Mouse (Mus musculus) embryonic fibroblast, embryonic 13.5 days (primary cell): ENCODE measurements at regions not wholly inside any gene's neighbourhood (a gene's known extent, or its start where the extent isn't known, plus 50 kb on each side); places are given as distances from the start of the nearest gene placed in this dataset.

Experiments used
- H3K27ac ChIP-seq: 2 replicates; pipeline ENCODE4 v1.5.1; 2012; ENCODE audit warnings: low read length, control low read depth, inconsistent platforms; ENCODE audit not compliant: insufficient read depth
- H3K4me1 ChIP-seq: 2 replicates; pipeline ENCODE4 v1.6.1; 2011; ENCODE audit warnings: low read length; ENCODE audit not compliant: control insufficient read depth, insufficient read depth
- H3K4me3 ChIP-seq: 2 replicates; pipeline ENCODE4 v1.5.1; 2011; ENCODE audit warnings: mild to moderate bottlenecking, control low read depth, low read length; ENCODE audit not compliant: insufficient read depth
- CTCF ChIP-seq: IDR thresholded peaks from 2 replicates; pipeline ENCODE4 v1.5.1; 2011; ENCODE audit warnings: mild to moderate bottlenecking, control low read depth, low read length, moderate library complexity, borderline replicate concordance; ENCODE audit not compliant: insufficient read depth
- POLR2A ChIP-seq: IDR thresholded peaks from 2 replicates; pipeline ENCODE4 v1.6.1; 2011; ENCODE audit warnings: low read depth, mild to moderate bottlenecking, control low read depth, low read length, moderate library complexity

DNA sequence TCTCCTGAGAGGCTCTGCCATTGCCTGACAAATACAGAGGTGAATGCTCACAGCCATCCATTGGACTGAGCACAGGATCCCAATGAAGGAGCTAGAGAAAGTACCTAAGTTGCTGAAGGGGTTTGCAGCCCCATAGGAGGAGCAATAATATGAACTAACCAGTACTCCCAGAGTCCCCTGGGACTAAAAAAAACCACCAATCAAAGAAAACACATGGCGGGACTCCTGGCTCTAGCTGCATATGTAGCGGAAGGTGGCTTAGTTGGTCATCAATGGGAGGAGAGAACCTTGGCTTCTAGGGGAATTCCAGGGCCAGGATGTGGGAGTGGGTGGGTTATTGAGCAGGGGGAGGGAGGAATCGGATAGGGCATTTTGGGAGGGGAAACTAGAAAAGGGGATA lies 207.8 kb downstream of the Otol1 start:
- H3K4me1 ChIP-seq, result no peaks in the 10 kb centered on the region
- H3K27ac ChIP-seq, result no peak overlapping the region
- no peak overlapping the region for H3K4me3 ChIP-seq
- no peak for TF ChIP-seq CTCF
- TF ChIP-seq POLR2A, result no peak

DNA sequence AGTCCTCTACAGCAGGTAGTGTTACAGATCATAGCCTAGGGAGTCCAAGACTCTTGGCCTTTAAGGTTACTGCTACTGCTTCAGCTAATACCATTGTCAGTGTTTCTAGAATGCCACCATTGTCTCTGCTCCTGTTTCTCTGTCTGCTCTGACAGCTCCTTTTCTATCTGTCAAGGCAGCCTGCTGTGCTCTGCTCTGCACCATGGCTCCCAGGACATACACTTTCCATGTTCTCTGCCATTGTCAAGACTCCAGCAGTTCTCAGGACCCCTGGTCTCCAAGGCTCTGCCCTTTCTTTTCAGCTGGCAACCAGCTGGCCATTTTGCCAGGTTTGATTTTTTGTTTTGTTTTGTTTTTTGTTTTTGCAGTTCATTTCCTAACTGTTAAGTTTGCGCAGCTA lies 208.7 kb downstream of the Otol1 start:
- TF ChIP-seq POLR2A, result no peak
- H3K4me1 ChIP-seq, result no peaks in the 10 kb centered on the region
- no peak overlapping the region for H3K4me3 ChIP-seq
- no peak overlapping the region for H3K27ac ChIP-seq

DNA sequence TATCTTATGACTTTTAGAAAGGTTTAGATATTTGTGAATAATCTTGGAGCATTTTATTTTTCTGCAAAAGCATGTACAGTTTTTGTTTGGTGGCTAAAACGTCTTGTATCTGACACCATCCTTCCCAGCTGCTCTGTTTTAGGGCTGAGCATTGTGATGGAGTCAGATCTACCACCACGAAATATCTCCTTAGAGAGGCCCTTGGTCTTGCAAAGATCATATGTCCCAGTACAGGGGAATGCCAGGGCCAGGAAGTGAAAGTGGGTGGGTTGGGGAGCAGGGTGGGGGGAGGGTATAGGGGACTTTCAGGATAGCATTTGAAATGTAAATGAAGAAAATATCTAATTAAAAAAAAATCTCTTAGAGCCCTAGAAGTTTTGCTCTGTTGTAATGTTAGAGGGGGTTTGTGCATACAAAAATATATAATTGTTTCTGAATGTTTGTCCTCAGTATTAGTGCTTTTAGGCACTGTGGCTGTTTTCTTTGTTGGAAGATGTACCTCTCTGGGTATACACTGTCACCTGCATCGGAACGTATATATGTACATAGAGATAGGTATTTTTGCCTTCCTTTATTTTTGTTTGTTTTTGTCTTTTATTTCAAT lies 211.4 kb downstream of the Otol1 start:
- Histone ChIP-seq H3K4me1 (no peaks in the 10 kb centered on the region), H3K27ac (no peak overlapping the region), H3K4me3 (no peak overlapping the region)
- TF ChIP-seq POLR2A, result no peak
- no peak for TF ChIP-seq CTCF

DNA sequence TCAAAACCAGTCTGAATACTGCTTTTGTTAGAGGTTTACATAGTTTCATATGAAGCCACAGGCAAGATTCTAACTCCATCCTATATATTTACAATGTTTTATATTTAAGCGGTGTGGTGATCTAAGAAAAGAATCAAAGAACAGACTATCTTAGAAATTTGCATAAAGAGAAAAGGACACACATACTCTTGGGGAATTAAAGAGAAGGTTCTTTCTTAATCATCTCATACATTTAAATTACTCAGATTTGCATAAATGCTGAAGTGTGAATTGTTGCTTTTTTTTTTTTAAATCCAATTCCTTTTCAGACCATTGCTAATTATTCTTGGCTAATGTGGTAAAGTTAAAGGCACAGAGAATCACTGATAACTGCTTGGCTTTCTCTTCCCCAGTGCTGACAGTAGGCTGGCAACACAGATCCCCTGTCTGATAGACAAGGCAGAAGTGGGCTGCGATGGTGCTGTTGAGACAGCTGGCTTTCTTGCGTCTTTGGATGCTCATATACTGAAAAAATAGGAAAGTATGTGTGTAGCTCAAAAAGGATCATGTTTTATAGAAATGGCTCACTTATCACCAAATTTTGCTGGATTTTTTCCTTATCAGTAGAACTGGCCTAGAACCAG lies 216.1 kb downstream of the Otol1 start:
- no peak for TF ChIP-seq CTCF
- no peak for TF ChIP-seq POLR2A
- Histone ChIP-seq H3K4me3 (no peak overlapping the region), H3K27ac (no peak overlapping the region), H3K4me1 (no peaks in the 10 kb centered on the region)

DNA sequence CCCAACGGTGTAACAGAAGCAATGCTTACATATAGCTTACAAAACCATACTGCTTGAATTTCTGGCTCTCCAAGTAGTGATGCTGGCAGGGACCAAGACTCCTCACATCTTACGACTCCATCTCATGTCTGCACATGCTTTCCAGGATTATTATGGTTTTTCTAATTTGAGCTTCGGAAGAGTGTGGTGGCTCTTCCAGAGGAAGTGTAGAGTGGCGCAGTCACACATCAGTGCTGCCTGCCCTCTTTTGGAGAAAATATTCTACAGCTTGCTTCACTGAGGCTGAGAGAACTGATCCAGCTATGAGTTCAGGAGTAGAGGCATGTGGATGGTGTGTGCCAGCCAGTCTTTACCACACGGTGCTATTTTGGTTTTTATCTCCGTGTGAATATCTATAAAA lies 217.4 kb downstream of the Otol1 start:
- TF ChIP-seq CTCF (no peak), POLR2A (no peak)

DNA sequence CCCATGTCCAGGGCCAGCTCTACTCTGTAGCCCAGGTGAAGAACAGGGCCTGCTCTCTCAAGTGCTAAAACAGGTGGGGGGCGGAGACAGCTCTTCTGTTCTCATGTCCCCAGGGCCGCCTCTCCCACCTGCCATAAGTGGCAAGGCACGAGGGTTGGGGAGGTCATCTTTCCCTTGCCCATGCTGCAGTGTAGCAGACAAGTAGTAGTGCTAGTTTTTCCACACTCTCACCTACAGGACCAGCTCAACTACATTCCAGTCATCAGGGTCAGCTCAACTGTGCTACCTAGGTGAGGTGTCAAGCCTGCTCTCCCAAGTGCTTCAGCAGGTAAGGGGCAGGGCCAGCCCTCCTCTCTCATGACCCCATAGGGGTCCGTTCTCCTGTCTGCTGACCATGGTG lies 219.8 kb downstream of the Otol1 start:
- TF ChIP-seq CTCF (no peak), POLR2A (no peak)
- Histone ChIP-seq H3K4me1 (no peaks in the 10 kb centered on the region), H3K4me3 (no peak overlapping the region), H3K27ac (no peak overlapping the region)

More for the DNA sequence above, 217.4 kb downstream of the Otol1 start:
- no peak overlapping the region for H3K4me3 ChIP-seq
- H3K27ac ChIP-seq, result no peak overlapping the region
- H3K4me1 ChIP-seq, result no peaks in the 10 kb centered on the region

DNA sequence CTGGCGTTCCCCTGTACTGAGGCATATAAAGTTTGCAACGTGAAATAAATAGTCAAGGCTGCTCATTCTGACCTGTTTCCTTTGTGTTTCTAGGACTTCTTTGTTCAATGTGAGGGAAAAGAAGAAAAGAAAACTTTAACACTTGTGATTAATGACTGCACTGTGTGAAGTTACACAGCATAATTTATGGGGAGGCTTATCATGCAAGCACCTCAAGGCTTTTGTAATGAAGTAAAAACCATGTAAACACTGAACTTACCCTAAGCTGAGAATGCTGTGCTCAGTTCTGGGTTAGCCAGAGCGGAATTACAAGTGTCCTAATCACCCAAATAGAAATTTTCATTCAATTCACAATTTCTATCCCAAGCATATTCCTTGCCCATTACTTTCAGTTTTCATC lies 241.2 kb downstream of the Otol1 start:
- Histone ChIP-seq H3K4me1 (no peaks in the 10 kb centered on the region), H3K27ac (no peak overlapping the region), H3K4me3 (no peak overlapping the region)
- TF ChIP-seq CTCF (no peak), POLR2A (no peak)

DNA sequence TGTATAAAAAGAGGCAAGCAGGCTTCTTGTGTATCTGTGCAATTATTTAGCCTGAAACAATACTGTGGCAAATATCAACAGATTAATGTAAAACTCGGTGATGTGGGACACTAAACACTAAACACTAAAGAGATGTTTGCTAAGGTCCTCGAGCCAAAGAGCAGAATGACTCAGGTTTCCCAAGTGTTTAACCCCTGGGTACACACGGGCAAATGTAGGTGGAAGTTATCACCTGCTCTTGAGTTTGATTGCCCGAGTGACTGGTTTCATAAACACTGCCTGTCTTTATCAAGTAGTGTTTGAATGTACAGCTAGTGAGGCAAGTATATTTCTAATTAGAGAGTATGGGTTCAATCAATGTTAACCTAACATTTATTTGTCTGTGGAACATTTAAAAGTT lies 242.5 kb downstream of the Otol1 start:
- Histone ChIP-seq H3K4me1 (no peaks in the 10 kb centered on the region), H3K27ac (no peak overlapping the region), H3K4me3 (no peak overlapping the region)
- TF ChIP-seq POLR2A, result no peak
- TF ChIP-seq CTCF, result no peak

DNA sequence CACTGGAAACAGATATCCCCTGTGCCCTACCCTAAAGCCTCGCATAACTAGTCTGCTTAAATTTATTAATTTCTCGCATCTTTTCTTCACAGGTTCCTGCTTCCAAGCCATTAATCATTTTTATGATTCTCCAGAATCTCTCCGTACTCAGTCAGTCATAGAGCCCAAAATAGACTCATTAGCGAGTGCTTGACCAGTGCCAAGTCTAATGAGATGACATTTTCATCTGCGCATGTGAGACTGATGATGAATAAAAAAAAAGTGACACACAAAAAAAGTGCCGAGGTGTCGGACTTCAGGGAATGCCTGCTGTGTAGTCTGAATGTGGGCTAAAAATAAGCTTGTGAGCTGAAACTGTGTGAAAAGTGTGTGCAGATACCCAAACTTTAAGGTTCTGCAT lies 243.3 kb downstream of the Otol1 start:
- TF ChIP-seq POLR2A (no peak), CTCF (no peak)
- no peak overlapping the region for H3K4me3 ChIP-seq

DNA sequence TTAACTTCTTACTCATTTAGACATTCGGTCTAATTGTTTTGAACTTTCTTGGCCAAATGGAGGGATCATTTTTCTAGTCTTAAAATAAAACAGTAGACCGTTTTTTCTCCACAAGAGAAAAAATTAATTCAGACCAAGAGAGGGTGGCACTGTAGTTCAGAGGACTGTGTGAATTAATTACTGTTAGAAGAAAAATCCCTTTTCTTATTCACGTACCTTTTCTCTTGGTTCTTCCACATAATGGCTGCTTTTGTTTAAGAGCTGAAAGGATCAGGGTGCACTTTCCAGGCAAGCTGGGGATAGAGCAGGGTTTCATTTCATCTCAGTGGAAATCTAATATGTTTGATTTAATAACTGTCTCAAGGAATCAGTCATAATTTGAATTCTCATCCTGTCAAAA lies 255.9 kb downstream of the Otol1 start:
- no peak overlapping the region for H3K27ac ChIP-seq
- H3K4me3 ChIP-seq, result no peak overlapping the region
- no peak for TF ChIP-seq POLR2A
- no peak for TF ChIP-seq CTCF
- H3K4me1 ChIP-seq, result no peaks in the 10 kb centered on the region

More for the DNA sequence above, 243.3 kb downstream of the Otol1 start:
- no peaks in the 10 kb centered on the region for H3K4me1 ChIP-seq
- H3K27ac ChIP-seq, result no peak overlapping the region
